Mouse (Mus musculus) mouse embryonic stem cell (cell line): Measurements from ENCODE around the gene Fbxl17.

Source experiments
- in situ Hi-C, 2 experiments: fragments of 300-500 bp; cut with MboI; formaldehyde crosslinking; loops; 1 replicate in 1 of 2; 3 replicates in 1 of 2; pipeline ENCODE4 v1.14.3; 2019 to 2020; ENCODE audit warnings: low sequenced_read_pairs in 2 of 2, low pct_unique_long_range_greater_than_20kb in 1 of 2, mixed read lengths in 1 of 2; ENCODE audit not compliant: unreplicated experiment in 1 of 2

Fbxl17 gene

GRCm38 (mm10) chr17:63311613-63312012 is 188.2 kb downstream of the Fbxl17 start:
- in situ Hi-C loops: no loop called here

GRCm38 (mm10) chr17:63310021-63310420 is 189.8 kb downstream of the Fbxl17 start:
- in situ Hi-C loops: no loop called here

- in situ Hi-C loops: no loop called here
Measured at GRCm38 (mm10) chr17:63303862-63304261, 196.0 kb downstream of the Fbxl17 start.

GRCm38 (mm10) chr17:63301822-63302393 is 197.9 kb downstream of the Fbxl17 start:
- in situ Hi-C loops: no loop called here

GRCm38 (mm10) chr17:63295471-63295870 is 204.3 kb downstream of the Fbxl17 start:
- in situ Hi-C loops: no loop called here

- in situ Hi-C loops: no loop called here
Measured at GRCm38 (mm10) chr17:63294961-63295360, 204.9 kb downstream of the Fbxl17 start.

GRCm38 (mm10) chr17:63293979-63294378 is 205.8 kb downstream of the Fbxl17 start:
- in situ Hi-C loops: no loop called here

GRCm38 (mm10) chr17:63289317-63289913 is 210.4 kb downstream of the Fbxl17 start:
- in situ Hi-C loops: no loop called here

- in situ Hi-C loops: no loop called here
Measured at GRCm38 (mm10) chr17:63288850-63289249, 211.0 kb downstream of the Fbxl17 start.

- in situ Hi-C loops: no loop called here
Measured at GRCm38 (mm10) chr17:63287413-63287812, 212.4 kb downstream of the Fbxl17 start.

GRCm38 (mm10) chr17:63285265-63285939 is 214.4 kb downstream of the Fbxl17 start:
- in situ Hi-C loops: no loop called here

- in situ Hi-C loops: no loop called here
Measured at GRCm38 (mm10) chr17:63284074-63284473, 215.7 kb downstream of the Fbxl17 start.

GRCm38 (mm10) chr17:63282004-63282403 is 217.8 kb downstream of the Fbxl17 start:
- in situ Hi-C loops: no loop called here

- in situ Hi-C loops: no loop called here
Measured at GRCm38 (mm10) chr17:63280990-63281389, 218.8 kb downstream of the Fbxl17 start.

GRCm38 (mm10) chr17:63279144-63279543 is 220.7 kb downstream of the Fbxl17 start:
- in situ Hi-C loops: no loop called here

- in situ Hi-C loops: no loop called here
Measured at GRCm38 (mm10) chr17:63273353-63273752, 226.5 kb downstream of the Fbxl17 start.

- in situ Hi-C loops: no loop called here
Measured at GRCm38 (mm10) chr17:63272914-63273313, 226.9 kb downstream of the Fbxl17 start.

- in situ Hi-C loops: no loop called here
Measured at GRCm38 (mm10) chr17:63271000-63271399, 228.8 kb downstream of the Fbxl17 start.

- in situ Hi-C loops: no loop called here
Measured at GRCm38 (mm10) chr17:63270513-63270912, 229.3 kb downstream of the Fbxl17 start.

GRCm38 (mm10) chr17:63262674-63263073 is 237.1 kb downstream of the Fbxl17 start:
- in situ Hi-C loops: no loop called here
